Mouse (Mus musculus): ENCODE measurements at regions not wholly inside any gene's neighbourhood (a gene's known extent, or its start where the extent isn't known, plus 50 kb on each side); places are given as distances from the start of the nearest gene placed in this dataset.

DNA sequence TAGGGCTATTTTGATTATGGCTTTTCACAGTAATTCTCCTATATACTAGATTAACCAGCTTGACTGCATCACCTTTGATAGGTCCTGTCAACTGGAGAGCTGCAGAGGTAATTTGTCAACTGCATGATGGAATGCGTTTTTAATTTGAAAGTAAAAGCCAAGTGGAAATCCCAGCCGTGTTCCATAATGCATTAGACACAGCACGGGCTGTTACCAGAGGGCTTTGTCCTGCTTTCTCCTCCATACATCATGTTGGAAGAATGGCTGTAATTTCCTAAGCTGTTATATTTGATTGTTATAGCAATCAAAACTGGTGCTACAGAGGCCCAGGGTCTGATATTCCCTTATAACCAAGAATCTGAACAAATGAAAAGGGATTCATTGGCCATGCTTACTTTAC is 68.6 kb upstream of the Pced1b start:
- ATAC-seq (ENCODE audit: low FRiP score, low read depth) (peak; percentile 38), DNase-seq (ENCODE audit: low spot score) (peak; percentile 38)
- Histone ChIP-seq H3K9me3 (ENCODE audit: control insufficient read depth, low read length) (no peaks in the 10 kb centered on the region), H3K9ac (ENCODE audit: low read depth, low read length, severe bottlenecking) (no peak overlapping the region), H3K27ac (replicated peaks; ENCODE audit: low read depth, low read length) (no peak overlapping the region), H3K36me3 (ENCODE audit: control insufficient read depth, insufficient read depth, low read length) (no peaks in the 10 kb centered on the region), H3K4me2 (replicated peaks; ENCODE audit: low read depth, low read length, severe bottlenecking) (no peak overlapping the region), H3K4me3 (replicated peaks; ENCODE audit: low read length) (no peak overlapping the region), H3K27me3 (ENCODE audit: control insufficient read depth, insufficient read depth, low read length) (no peaks in the 10 kb centered on the region), H3K4me1 (ENCODE audit: control insufficient read depth, insufficient read depth, low read length) (no peaks in the 10 kb centered on the region)
- WGBS, result 33% methylated on average over 3 of the region's 3 CpGs
- no peak for TF ChIP-seq POLR2A (IDR thresholded peaks at IDR 0.05; ENCODE audit: borderline replicate concordance, extremely low read depth, insufficient read depth, insufficient read length)

DNA sequence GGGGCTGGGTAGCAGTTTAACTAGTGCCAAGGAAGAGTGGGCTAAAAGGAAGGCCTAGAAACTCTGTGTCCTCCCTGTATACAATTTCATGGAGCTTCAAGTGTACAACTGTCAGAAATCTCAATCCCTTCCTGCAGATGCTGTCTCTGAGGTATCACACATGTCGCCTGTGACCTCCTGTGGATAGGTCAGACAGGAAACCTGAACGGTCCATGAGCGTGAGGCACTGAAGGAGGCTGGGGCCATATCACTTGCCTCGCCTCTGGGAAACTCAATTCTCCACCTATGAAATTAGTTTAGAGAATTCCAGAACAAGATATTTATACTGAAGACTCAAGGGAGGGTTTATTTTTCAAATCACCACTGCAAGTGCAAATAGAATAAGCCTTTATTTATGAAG is 69.1 kb upstream of the Pced1b start:
- WGBS, result 48% methylated on average over 4 of the region's 4 CpGs
- no peaks in the 10 kb centered on the region for H3K9me3 ChIP-seq (ENCODE audit: control insufficient read depth, low read length)
- no peak overlapping the region for H3K4me2 ChIP-seq (replicated peaks; ENCODE audit: low read depth, low read length, severe bottlenecking)
- H3K9ac ChIP-seq (ENCODE audit: low read depth, low read length, severe bottlenecking), result no peak overlapping the region
- ATAC-seq (ENCODE audit: low FRiP score, low read depth) (peak; percentile 67; the same call in 1 of the 2 replicates), DNase-seq (ENCODE audit: low spot score) (peak; percentile 25)
- H3K27ac ChIP-seq (replicated peaks; ENCODE audit: low read depth, low read length), result no peak overlapping the region
- H3K4me1 ChIP-seq (ENCODE audit: control insufficient read depth, insufficient read depth, low read length), result no peaks in the 10 kb centered on the region
- no peaks in the 10 kb centered on the region for H3K36me3 ChIP-seq (ENCODE audit: control insufficient read depth, insufficient read depth, low read length)
- no peak overlapping the region for H3K4me3 ChIP-seq (replicated peaks; ENCODE audit: low read length)
- TF ChIP-seq POLR2A (IDR thresholded peaks at IDR 0.05; ENCODE audit: borderline replicate concordance, extremely low read depth, insufficient read depth, insufficient read length), result no peak
- H3K27me3 ChIP-seq (ENCODE audit: control insufficient read depth, insufficient read depth, low read length), result no peaks in the 10 kb centered on the region

DNA sequence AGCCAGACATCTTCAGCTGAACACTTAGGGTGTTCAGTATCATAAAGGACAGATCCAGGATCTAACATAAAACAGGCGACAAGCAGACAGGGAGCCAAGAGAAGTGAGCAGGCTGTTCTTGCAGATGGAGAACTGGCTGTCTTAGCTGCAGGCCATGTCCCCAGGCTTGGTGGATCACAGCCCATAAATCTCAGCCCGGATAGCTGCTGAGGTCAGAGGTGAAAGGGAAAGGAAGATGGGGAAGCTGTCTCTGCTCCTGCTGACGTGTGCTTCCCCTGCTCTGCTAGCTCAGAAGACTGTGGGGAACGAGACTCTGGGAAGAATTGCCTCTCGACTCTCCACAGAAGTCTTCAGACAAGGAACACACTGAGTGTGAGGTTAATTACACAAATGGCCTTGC is 71.9 kb upstream of the Pced1b start:
- H3K9ac ChIP-seq (ENCODE audit: low read depth, low read length, severe bottlenecking), result no peak overlapping the region
- no peak for TF ChIP-seq POLR2A (IDR thresholded peaks at IDR 0.05; ENCODE audit: borderline replicate concordance, extremely low read depth, insufficient read depth, insufficient read length)
- no peaks in the 10 kb centered on the region for H3K36me3 ChIP-seq (ENCODE audit: control insufficient read depth, insufficient read depth, low read length)
- H3K27me3 ChIP-seq (ENCODE audit: control insufficient read depth, insufficient read depth, low read length), result no peaks in the 10 kb centered on the region
- DNase-seq (ENCODE audit: low spot score) (no peak), ATAC-seq (ENCODE audit: low FRiP score, low read depth) (no peak)
- no peaks in the 10 kb centered on the region for H3K9me3 ChIP-seq (ENCODE audit: control insufficient read depth, low read length)
- H3K4me2 ChIP-seq (replicated peaks; ENCODE audit: low read depth, low read length, severe bottlenecking), result no peak overlapping the region
- no peak overlapping the region for H3K27ac ChIP-seq (replicated peaks; ENCODE audit: low read depth, low read length)
- WGBS, result 24% methylated on average over 5 of the region's 5 CpGs
- no peaks in the 10 kb centered on the region for H3K4me1 ChIP-seq (ENCODE audit: control insufficient read depth, insufficient read depth, low read length)
- H3K4me3 ChIP-seq (replicated peaks; ENCODE audit: low read length), result no peak overlapping the region

GRCm38 (mm10) chr15:97173233-97173632 is 73.7 kb upstream of the Pced1b start:
- no peak for TF ChIP-seq POLR2A (IDR thresholded peaks at IDR 0.05; ENCODE audit: borderline replicate concordance, extremely low read depth, insufficient read depth, insufficient read length)
- no peak overlapping the region for H3K27ac ChIP-seq (replicated peaks; ENCODE audit: low read depth, low read length)
- no peak overlapping the region for H3K4me2 ChIP-seq (replicated peaks; ENCODE audit: low read depth, low read length, severe bottlenecking)
- H3K4me1 ChIP-seq (ENCODE audit: control insufficient read depth, insufficient read depth, low read length), result no peaks in the 10 kb centered on the region
- H3K36me3 ChIP-seq (ENCODE audit: control insufficient read depth, insufficient read depth, low read length), result no peaks in the 10 kb centered on the region
- H3K4me3 ChIP-seq (replicated peaks; ENCODE audit: low read length), result no peak overlapping the region
- H3K9me3 ChIP-seq (ENCODE audit: control insufficient read depth, low read length), result no peaks in the 10 kb centered on the region
- DNase-seq (ENCODE audit: low spot score) (no peak), ATAC-seq (ENCODE audit: low FRiP score, low read depth) (no peak)
- WGBS, result 78% methylated on average over 17 of the region's 17 CpGs
- H3K27me3 ChIP-seq (ENCODE audit: control insufficient read depth, insufficient read depth, low read length), result no peaks in the 10 kb centered on the region
- no peak overlapping the region for H3K9ac ChIP-seq (ENCODE audit: low read depth, low read length, severe bottlenecking)

DNA sequence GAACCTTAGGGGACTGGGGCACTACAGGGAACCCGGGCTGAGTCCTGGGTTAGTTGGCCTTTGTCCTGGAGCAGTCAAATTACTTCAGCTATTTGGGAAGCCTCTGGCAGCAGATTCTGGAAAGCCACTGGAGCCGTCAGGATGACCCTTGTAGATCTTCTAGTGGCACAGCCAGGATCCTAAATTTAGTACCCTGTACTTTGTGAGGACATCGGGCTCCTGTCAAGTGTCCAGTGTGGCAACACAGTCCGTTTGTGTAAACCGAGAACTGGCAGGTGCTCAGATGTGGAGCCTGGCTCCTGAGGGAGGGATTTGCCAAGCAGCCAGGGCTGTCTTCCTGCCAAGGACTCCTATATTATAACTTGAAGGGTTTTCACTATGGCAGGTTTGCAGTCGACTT is 76.8 kb upstream of the Pced1b start:
- no peak overlapping the region for H3K4me3 ChIP-seq (replicated peaks; ENCODE audit: low read length)
- TF ChIP-seq POLR2A (IDR thresholded peaks at IDR 0.05; ENCODE audit: borderline replicate concordance, extremely low read depth, insufficient read depth, insufficient read length), result no peak
- H3K4me1 ChIP-seq (ENCODE audit: control insufficient read depth, insufficient read depth, low read length), result no peaks in the 10 kb centered on the region
- H3K36me3 ChIP-seq (ENCODE audit: control insufficient read depth, insufficient read depth, low read length), result no peaks in the 10 kb centered on the region
- H3K9ac ChIP-seq (ENCODE audit: low read depth, low read length, severe bottlenecking), result no peak overlapping the region
- H3K4me2 ChIP-seq (replicated peaks; ENCODE audit: low read depth, low read length, severe bottlenecking), result no peak overlapping the region
- DNase-seq (ENCODE audit: low spot score), result no peak
- WGBS, result 63% methylated on average over 6 of the region's 6 CpGs
- no peaks in the 10 kb centered on the region for H3K9me3 ChIP-seq (ENCODE audit: control insufficient read depth, low read length)
- no peak overlapping the region for H3K27ac ChIP-seq (replicated peaks; ENCODE audit: low read depth, low read length)
- ATAC-seq (ENCODE audit: low FRiP score, low read depth), result no peak
- no peaks in the 10 kb centered on the region for H3K27me3 ChIP-seq (ENCODE audit: control insufficient read depth, insufficient read depth, low read length)

DNA sequence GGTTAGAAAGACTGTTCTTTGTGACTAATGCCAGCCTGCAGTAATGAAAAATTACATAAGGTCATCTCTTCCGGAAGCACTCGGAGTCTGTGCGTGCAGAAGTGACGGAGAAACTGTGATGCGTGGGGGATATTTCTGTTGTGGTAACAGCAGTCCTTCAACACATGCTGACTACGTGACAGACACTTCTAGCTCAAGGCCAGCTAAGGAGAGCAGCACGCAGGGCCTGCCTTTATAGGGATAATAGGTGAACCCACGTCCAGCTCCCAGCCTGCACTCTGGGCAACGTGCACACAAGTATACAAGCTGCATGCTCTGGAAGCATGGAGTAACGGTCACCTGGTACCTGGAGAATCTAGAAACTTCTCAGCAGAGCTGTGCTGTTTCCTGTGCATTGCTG is 77.5 kb upstream of the Pced1b start:
- Histone ChIP-seq H3K4me1 (ENCODE audit: control insufficient read depth, insufficient read depth, low read length) (no peaks in the 10 kb centered on the region), H3K4me3 (replicated peaks; ENCODE audit: low read length) (no peak overlapping the region), H3K4me2 (replicated peaks; ENCODE audit: low read depth, low read length, severe bottlenecking) (no peak overlapping the region), H3K9me3 (ENCODE audit: control insufficient read depth, low read length) (no peaks in the 10 kb centered on the region), H3K27me3 (ENCODE audit: control insufficient read depth, insufficient read depth, low read length) (no peaks in the 10 kb centered on the region), H3K27ac (replicated peaks; ENCODE audit: low read depth, low read length) (no peak overlapping the region), H3K36me3 (ENCODE audit: control insufficient read depth, insufficient read depth, low read length) (no peaks in the 10 kb centered on the region), H3K9ac (ENCODE audit: low read depth, low read length, severe bottlenecking) (no peak overlapping the region)
- WGBS, result 88% methylated on average over 10 of the region's 10 CpGs
- TF ChIP-seq POLR2A (IDR thresholded peaks at IDR 0.05; ENCODE audit: borderline replicate concordance, extremely low read depth, insufficient read depth, insufficient read length), result no peak
- no peak for DNase-seq (ENCODE audit: low spot score)
- ATAC-seq (ENCODE audit: low FRiP score, low read depth), result no peak

Measured in limb, embryonic 14.5 days (tissue).